Mouse (Mus musculus): ENCODE measurements around the gene Lrrc74b. TPM values are rescaled to one million over a fixed set of nuclear protein-coding genes. Genes with fewer than 3 reads are reported as not detected.

Gene Lrrc74b
- polyA plus RNA-seq (2015; fragmentation: Nextera tagmentation; extraction: Ambion mirVana) = 1.3 TPM in 2 replicates

DNA sequence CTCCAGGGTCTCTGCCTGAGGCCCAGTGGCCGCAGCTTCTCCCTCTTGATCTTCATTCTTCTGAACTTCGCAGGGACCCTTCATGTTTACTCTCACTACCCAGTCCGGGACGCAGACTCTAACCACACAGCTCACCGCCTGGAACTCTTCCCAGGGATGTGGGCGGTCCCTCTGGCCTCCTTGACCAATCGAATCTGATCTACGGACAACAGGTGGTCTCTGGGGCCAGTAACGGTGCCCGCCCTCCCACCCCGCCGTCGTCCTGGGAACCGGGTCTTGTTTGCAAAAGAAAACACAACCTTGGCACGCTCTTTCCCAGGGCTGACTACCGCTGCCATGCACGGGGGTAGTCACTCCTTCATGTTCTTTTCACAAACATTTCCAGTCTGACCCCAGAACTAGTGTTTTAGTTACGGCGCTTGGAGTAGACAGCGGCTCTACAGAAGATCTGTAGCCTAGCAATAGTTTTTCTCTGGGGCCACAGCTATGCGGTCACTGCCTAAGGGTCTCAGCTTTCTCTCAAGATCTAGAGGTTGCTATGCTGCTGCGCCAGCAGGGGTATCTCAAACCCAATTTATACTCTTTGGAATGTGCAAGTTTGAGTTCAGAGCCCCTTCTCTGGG lies at the start of gene Lrrc74b:
Gene Lrrc74b, minus strand, starts transcription at position 120 of the 623 bp plus-strand sequence.
- WGBS = under 1% methylated on average over 22 of the region's 22 CpGs
- Histone ChIP-seq H3K4me2 (peak within 1 kb of the TSS; percentile 41), H3K4me1 (peaks cover 29% of the 10 kb centered on the region), H3K4me3 (peak within 1 kb of the TSS; percentile 12; the same call in 1 of the 2 replicates), H3K9ac (no peak within 1 kb of the TSS), H3K9me3 (no peaks in the 10 kb centered on the region), H3K36me3 (replicated peaks) (no peaks in the 10 kb centered on the region), H3K27ac (peak within 1 kb of the TSS; percentile 36; the same call in 1 of the 2 replicates), H3K27me3 (replicated peaks) (peaks cover 16% of the 10 kb centered on the region)
- ATAC-seq (replicated peaks) = peak; percentile 73

DNA sequence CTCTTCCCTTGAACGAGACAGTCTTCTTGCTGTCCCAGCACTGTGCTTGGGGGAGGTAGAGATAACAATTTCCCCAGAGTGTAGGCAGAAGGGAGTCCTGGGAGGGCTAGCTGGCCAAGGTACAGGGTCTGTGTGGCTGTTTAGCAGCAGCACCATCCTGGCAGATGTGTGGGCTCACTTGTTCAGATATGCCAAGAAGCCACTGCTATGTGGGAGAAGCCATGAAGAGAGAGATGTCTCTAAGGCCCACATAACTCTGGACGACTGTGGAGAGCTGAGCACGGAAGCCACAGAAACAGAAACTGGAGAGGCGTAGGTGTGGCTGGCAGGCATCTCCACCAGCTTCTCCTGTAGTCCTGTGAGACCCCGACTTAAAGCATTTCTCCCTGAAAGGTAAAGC lies 44.6 kb upstream of the Lrrc74b start:
- H3K27me3 ChIP-seq (replicated peaks) = no peaks in the 10 kb centered on the region
- H3K4me3 ChIP-seq = no peak overlapping the region
- ATAC-seq (replicated peaks) = no peak
- no peak overlapping the region for H3K27ac ChIP-seq
- H3K36me3 ChIP-seq (replicated peaks) = no peaks in the 10 kb centered on the region
- no peaks in the 10 kb centered on the region for H3K4me1 ChIP-seq
- WGBS = 76% methylated on average over 5 of the region's 5 CpGs
- no peak overlapping the region for H3K9ac ChIP-seq
- H3K9me3 ChIP-seq = no peaks in the 10 kb centered on the region
- no peak overlapping the region for H3K4me2 ChIP-seq

DNA sequence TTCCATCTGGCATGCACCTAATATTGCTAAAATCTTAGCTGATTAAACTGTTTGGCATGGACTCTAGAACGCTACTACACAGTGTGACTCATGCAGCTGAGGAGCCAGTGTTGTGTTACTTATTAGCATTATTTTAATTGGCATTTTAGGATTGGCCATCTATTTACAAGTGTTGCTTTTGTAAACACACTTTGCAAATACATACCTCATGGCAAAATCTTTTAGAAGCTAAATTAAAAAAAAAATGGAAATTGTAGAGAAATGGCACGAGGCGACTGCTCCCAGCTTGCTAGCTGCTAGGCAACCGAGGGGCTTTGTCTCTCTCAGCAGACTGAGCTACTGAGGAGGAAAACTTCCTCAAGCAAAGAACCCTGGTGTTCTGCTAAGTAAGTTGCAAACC lies 43.9 kb upstream of the Lrrc74b start:
- no peaks in the 10 kb centered on the region for H3K9me3 ChIP-seq
- H3K27ac ChIP-seq = no peak overlapping the region
- H3K36me3 ChIP-seq (replicated peaks) = no peaks in the 10 kb centered on the region
- no peaks in the 10 kb centered on the region for H3K27me3 ChIP-seq (replicated peaks)
- H3K4me2 ChIP-seq = no peak overlapping the region
- no peak overlapping the region for H3K4me3 ChIP-seq
- H3K4me1 ChIP-seq = no peaks in the 10 kb centered on the region
- ATAC-seq (replicated peaks) = no peak
- no peak overlapping the region for H3K9ac ChIP-seq
- WGBS = 55% methylated on average over 4 of the region's 4 CpGs

DNA sequence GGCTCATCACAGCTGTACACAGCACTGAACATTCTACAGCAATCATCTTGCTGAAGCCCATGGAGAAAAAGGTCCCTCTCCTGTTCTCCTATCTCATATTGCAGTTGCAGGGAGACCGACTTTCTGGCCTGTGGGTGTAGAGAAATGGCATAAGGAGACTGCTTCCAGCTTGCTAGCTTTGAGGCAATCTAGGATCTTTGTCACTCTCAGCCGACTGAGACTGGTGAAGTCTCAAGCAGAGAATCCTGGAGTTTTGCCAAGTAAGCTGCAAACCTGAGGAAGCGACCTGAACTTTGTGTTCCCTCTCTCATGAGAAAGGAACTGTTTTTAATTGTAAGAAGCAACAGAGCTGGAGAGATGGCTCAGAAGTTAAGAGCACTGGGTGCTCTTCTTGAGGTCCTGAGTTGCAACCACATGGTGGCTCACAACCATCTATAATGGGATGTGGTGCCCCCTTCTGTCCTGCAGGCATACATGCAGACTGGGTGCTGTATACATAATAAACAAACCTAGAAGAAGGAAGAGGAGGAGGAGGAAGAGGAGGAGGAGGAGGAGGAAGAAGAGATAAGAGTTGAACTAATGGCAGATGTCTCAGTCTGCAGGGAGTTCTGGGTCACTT lies 40.0 kb upstream of the Lrrc74b start:
- Histone ChIP-seq H3K27me3 (replicated peaks) (no peaks in the 10 kb centered on the region), H3K4me3 (no peak overlapping the region), H3K4me2 (no peak overlapping the region), H3K4me1 (no peaks in the 10 kb centered on the region), H3K36me3 (replicated peaks) (no peaks in the 10 kb centered on the region), H3K9me3 (no peaks in the 10 kb centered on the region), H3K9ac (no peak overlapping the region), H3K27ac (no peak overlapping the region)
- 70% methylated on average over 3 of the region's 3 CpGs for WGBS
- no peak for ATAC-seq (replicated peaks)

DNA sequence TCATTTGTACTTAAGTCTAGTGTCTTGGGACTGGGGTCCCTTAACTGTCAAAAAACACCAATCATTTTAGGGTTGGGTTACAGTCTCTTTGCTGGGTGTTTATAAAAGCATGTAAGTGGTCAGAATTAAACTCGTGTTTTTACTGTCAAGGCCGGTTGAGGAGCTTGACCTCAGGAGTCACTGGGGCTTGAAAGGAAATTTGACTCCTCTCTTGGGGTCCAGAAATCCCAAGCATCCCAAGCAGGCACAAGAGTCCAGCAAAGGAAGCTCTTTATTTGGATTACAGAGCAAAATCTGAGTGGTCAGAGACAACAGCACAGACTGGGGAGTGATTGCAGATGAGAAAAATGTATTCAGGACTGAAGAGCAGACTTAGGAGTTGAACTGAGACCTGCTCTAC lies 29.7 kb upstream of the Lrrc74b start:
- H3K9me3 ChIP-seq = no peaks in the 10 kb centered on the region
- no peak overlapping the region for H3K9ac ChIP-seq
- H3K36me3 ChIP-seq (replicated peaks) = no peaks in the 10 kb centered on the region
- H3K4me1 ChIP-seq = no peaks in the 10 kb centered on the region
- H3K4me2 ChIP-seq = no peak overlapping the region
- no peak overlapping the region for H3K27ac ChIP-seq
- H3K4me3 ChIP-seq = no peak overlapping the region
- no peaks in the 10 kb centered on the region for H3K27me3 ChIP-seq (replicated peaks)
- 48% methylated on average over 2 of the region's 2 CpGs for WGBS
- ATAC-seq (replicated peaks) = no peak

DNA sequence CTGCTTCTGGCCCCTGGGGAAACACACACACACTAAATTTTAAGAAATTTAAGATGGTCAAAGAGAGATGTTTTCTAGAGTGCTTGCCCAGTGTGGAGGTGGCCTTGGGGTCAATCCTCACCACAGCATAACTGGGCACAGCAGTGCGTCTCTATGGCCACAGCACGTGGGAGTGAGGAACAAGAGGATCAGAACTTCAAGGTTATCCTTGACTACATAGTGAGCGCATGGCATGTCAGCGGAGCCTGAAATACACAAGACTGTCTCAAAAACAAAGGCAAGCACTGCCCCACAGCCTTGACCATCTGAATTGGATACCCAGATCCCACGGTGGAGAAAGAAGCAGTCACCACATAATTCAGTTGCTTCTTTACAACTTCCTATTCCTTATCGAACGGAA lies 23.5 kb upstream of the Lrrc74b start:
- Histone ChIP-seq H3K4me1 (no peaks in the 10 kb centered on the region), H3K9ac (no peak overlapping the region), H3K4me3 (no peak overlapping the region), H3K4me2 (no peak overlapping the region), H3K36me3 (replicated peaks) (no peaks in the 10 kb centered on the region), H3K27ac (no peak overlapping the region), H3K27me3 (replicated peaks) (no peaks in the 10 kb centered on the region), H3K9me3 (no peaks in the 10 kb centered on the region)
- no peak for ATAC-seq (replicated peaks)
- 83% methylated on average over 7 of the region's 7 CpGs for WGBS

DNA sequence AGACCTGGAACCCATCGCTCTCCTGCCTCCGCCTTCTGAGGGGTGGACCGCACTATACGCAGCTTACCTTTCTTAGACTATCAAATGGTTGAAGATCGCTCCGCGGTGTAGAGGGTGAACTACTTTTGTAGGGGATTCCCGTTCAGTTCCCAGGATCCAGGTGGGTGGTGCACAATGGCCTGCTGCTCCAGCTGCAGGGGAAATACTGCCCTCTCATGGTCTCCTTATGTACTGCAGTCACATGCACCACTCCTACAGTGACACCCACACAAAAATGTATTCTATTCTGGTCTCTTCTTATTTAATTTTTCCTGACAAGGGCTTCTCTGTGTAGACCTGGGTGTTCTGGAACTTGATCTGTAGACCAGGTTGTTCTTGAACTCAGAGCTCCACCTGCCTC lies 22.0 kb upstream of the Lrrc74b start, which contains the start of gene Slc7a4:
Gene Slc7a4, minus strand, starts transcription at position 151 of the 400 bp plus-strand sequence.
- Histone ChIP-seq H3K27ac (no peak within 1 kb of the TSS), H3K4me2 (no peak within 1 kb of the TSS), H3K9me3 (no peaks in the 10 kb centered on the region), H3K27me3 (replicated peaks) (no peaks in the 10 kb centered on the region), H3K4me1 (no peaks in the 10 kb centered on the region), H3K9ac (no peak within 1 kb of the TSS), H3K36me3 (replicated peaks) (no peaks in the 10 kb centered on the region), H3K4me3 (no peak within 1 kb of the TSS)
- 20% methylated on average over 8 of the region's 8 CpGs for WGBS
- ATAC-seq (replicated peaks) = no peak

DNA sequence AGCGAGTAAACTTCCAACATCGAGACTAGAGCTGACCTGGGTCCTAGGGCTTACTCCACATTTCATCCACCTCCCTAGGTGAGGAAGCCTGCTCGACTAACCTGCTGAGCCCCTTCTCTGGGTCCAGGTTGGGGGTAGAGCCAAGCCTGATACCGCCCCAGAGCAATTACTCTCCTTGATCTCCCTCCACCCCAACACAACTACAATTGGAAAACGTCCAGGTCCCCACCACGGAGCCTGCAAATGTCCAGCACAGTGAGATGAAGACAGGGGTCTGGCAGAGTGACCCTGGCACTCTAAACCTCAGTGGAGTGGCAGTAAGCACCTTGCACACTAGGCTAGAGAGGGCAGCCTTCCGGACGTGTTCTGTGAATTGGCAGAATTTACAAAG lies 15.8 kb upstream of the Lrrc74b start:
- peak overlapping the region; percentile 63 for H3K4me2 ChIP-seq
- no peaks in the 10 kb centered on the region for H3K9me3 ChIP-seq
- H3K4me1 ChIP-seq = peaks cover 14% of the 10 kb centered on the region
- peak overlapping the region; percentile 44 for H3K27ac ChIP-seq
- peak overlapping the region; percentile 44 for H3K4me3 ChIP-seq
- WGBS = 16% methylated on average over 8 of the region's 8 CpGs
- H3K36me3 ChIP-seq (replicated peaks) = no peaks in the 10 kb centered on the region
- no peak for ATAC-seq (replicated peaks)
- H3K9ac ChIP-seq = peak overlapping the region; percentile 47
- H3K27me3 ChIP-seq (replicated peaks) = peaks cover 6% of the 10 kb centered on the region; the same call in 1 of the 2 replicates

DNA sequence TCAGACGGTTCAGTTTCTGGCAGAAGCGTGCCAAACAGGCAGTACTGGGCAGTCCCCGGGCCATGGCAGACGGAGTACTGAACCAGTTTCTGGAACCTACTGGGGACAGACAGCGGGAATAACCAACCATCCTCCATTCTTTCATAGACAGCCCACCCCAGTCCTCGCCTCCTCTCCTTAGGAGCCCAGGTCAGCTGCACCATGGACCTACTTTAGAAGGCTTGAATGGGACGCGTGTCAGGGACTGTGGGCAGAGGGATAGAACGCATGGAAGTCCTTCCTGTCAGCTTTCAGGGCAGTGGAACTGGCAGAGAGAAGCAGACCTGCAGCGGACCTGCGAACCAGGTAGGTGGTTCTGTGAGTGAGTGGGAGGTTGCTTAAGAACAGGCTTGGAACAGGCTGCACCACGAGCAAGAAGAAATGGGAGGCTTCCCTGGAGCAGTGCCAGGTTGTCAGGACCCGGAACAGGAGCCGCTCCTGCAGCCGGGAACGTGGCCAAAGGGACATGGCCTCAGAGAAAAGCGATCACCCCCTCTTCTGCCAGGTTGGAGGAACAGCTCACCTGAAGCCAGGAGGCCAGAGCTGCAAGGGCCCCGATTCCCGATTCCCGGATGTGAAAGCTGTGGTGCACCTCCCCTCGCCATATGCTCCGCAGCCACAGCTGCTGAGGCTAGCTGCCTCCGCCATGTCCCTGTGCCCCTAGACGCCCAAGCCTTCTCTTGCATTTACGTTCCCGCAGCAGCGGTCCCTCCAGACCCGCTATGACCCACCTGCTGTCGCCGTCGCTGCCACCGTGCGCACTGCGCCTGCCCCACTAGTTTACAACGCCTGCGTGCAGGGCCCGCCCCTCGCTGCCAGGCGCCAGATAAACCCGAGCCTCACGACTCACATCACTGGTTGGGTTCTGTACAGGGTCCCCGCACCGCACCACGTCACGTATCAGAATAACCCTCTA lies 15.1 kb upstream of the Lrrc74b start:
- Histone ChIP-seq H3K4me3 (peak overlapping the region; percentile 44), H3K4me1 (peaks cover 14% of the 10 kb centered on the region), H3K9me3 (no peaks in the 10 kb centered on the region), H3K27me3 (replicated peaks) (peaks cover 6% of the 10 kb centered on the region; the same call in 1 of the 2 replicates), H3K27ac (peak overlapping the region; percentile 44), H3K4me2 (peak overlapping the region; percentile 63), H3K36me3 (replicated peaks) (no peaks in the 10 kb centered on the region), H3K9ac (peak overlapping the region; percentile 47)
- WGBS = 13% methylated on average over 45 of the region's 45 CpGs
- peak; percentile 93 for ATAC-seq (replicated peaks)

DNA sequence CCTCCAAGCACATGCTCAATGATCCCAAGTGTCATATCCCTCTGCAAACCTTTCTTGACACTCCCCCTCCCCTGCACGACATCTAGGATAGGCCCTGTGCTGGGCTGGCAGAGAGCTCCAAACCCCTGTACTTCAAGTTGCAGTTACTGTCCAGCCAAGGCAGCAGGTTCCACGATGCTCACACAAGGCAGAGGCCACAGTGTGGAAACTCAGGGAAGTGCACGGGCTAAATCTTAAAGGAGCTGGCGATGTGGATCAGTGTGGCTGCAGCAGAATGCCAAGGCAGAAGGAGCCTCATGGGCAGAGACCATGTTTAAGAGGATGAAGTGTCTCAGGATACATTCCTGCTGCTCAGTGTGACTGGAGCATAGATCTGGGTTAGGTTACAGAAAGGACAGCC lies 5.1 kb upstream of the Lrrc74b start:
- WGBS = 28% methylated on average over 4 of the region's 4 CpGs
- no peaks in the 10 kb centered on the region for H3K36me3 ChIP-seq (replicated peaks)
- peaks cover 6% of the 10 kb centered on the region for H3K27me3 ChIP-seq (replicated peaks)
- no peaks in the 10 kb centered on the region for H3K9me3 ChIP-seq
- no peak overlapping the region for H3K27ac ChIP-seq
- no peak overlapping the region for H3K4me3 ChIP-seq
- H3K4me2 ChIP-seq = no peak overlapping the region
- ATAC-seq (replicated peaks) = no peak
- H3K9ac ChIP-seq = no peak overlapping the region
- H3K4me1 ChIP-seq = peaks cover 11% of the 10 kb centered on the region

DNA sequence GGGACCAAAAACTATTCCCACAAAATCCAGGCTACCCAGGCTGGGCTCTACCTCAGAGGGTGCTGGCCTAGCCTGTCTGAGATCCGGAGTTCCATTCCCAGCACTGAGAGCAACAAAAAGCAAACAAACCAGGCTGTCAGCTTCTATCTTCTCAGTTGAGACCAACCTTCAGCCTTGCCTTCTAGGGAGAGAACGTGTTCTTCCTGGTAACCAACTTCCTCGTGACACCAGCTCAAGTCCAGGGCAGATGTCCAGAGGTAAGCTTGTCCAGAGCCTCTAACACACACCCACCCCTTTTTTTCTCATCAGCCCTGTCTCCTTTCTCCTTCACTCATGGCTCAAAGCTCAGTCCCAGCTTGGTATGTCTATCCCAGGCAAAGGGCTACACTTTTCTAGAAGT lies 3.7 kb upstream of the Lrrc74b start:
- no peak for ATAC-seq (replicated peaks)
- Histone ChIP-seq H3K4me2 (no peak overlapping the region), H3K4me1 (peaks cover 17% of the 10 kb centered on the region), H3K27ac (no peak overlapping the region), H3K36me3 (replicated peaks) (no peaks in the 10 kb centered on the region), H3K9me3 (no peaks in the 10 kb centered on the region), H3K9ac (no peak overlapping the region), H3K4me3 (no peak overlapping the region), H3K27me3 (replicated peaks) (peaks cover 13% of the 10 kb centered on the region)
- WGBS = 74% methylated on average over 3 of the region's 3 CpGs

DNA sequence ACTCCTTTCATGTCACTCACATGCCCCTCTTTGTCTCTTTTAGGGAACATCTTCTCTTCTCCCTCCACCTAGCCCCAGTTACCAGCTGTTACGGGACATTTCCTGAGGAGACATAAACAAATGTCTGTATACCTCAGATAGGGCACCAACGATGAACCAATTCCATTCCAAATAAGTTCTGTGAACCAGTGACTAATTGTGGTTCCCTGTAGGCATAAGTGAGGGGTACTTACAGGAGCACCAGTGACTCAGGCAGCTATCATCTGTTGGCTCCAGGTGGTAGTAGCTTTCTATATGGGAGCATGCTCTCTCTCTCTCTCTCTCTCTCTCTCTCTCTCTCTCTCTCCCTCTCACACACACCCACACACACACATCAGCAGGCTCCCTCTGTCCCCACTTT lies 3.2 kb upstream of the Lrrc74b start:
- Histone ChIP-seq H3K36me3 (replicated peaks) (no peaks in the 10 kb centered on the region), H3K4me1 (peaks cover 17% of the 10 kb centered on the region), H3K4me2 (no peak overlapping the region), H3K27ac (no peak overlapping the region), H3K9ac (no peak overlapping the region), H3K9me3 (no peaks in the 10 kb centered on the region), H3K27me3 (replicated peaks) (peaks cover 16% of the 10 kb centered on the region), H3K4me3 (no peak overlapping the region)
- no peak for ATAC-seq (replicated peaks)
- 84% methylated on average over 2 of the region's 2 CpGs for WGBS

Measured in midbrain, embryonic 15.5 days (tissue).